Mouse (Mus musculus) embryonic fibroblast, embryonic 13.5 days (primary cell): ENCODE measurements around the gene Vmn2r103.

Source experiments
- CTCF ChIP-seq: IDR thresholded peaks from 2 replicates; pipeline ENCODE4 v1.5.1; 2011; ENCODE audit warnings: mild to moderate bottlenecking, control low read depth, low read length, moderate library complexity, borderline replicate concordance; ENCODE audit not compliant: insufficient read depth
- POLR2A ChIP-seq: IDR thresholded peaks from 2 replicates; pipeline ENCODE4 v1.6.1; 2011; ENCODE audit warnings: low read depth, mild to moderate bottlenecking, control low read depth, low read length, moderate library complexity

DNA sequence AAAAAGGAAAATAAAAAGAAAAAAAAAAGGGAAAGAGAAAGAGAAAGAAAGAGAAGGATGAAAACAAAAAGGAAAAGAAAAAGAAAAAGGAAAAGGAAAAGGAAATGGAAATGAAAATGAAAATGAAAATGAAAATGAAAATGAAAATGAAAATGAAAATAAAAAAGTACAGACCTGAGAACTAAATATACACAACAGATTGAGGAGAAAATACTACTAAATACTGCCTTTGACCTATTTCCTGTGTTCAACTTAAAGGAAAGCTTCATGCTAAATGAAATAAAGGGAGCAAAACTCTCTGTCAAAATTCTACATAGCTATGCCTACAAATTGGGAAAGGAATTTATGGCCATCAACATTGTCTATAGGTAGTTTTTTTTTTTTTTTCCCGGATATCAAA lies 16.1 kb downstream of the Vmn2r103 start:
- TF ChIP-seq CTCF (no peak), POLR2A (no peak)
